Mouse (Mus musculus): ENCODE results near the gene BC003965.

The BC003965 gene

GRCm38 (mm10) chr17:25184129-25184691, at the start of gene BC003965:
TSS of gene BC003965 (plus strand) at chr17:25184554.
- peak; percentile 100 for DNase-seq (ENCODE audit: low read depth)

- no peak for DNase-seq (ENCODE audit: low read depth)
Observed at GRCm38 (mm10) chr17:25135622-25136021, 48.7 kb upstream of the BC003965 start.

- DNase-seq (ENCODE audit: low read depth), result no peak
Observed at GRCm38 (mm10) chr17:25138803-25139202, 45.6 kb upstream of the BC003965 start.

GRCm38 (mm10) chr17:25139960-25140359, 44.4 kb upstream of the BC003965 start:
- DNase-seq (ENCODE audit: low read depth), result no peak

GRCm38 (mm10) chr17:25162161-25162560, 22.2 kb upstream of the BC003965 start, which contains the start of gene Ccdc154:
TSS of gene Ccdc154 (plus strand) at chr17:25162461.
- no peak for DNase-seq (ENCODE audit: low read depth)

- no peak for DNase-seq (ENCODE audit: low read depth)
Observed at GRCm38 (mm10) chr17:25163387-25163786, 21.0 kb upstream of the BC003965 start.

- DNase-seq (ENCODE audit: low read depth), result no peak
Observed at GRCm38 (mm10) chr17:25164770-25165169, 19.6 kb upstream of the BC003965 start.

- DNase-seq (ENCODE audit: low read depth), result no peak
Observed at GRCm38 (mm10) chr17:25165970-25166671, 18.2 kb upstream of the BC003965 start.

GRCm38 (mm10) chr17:25169706-25170105, 14.6 kb upstream of the BC003965 start:
- no peak for DNase-seq (ENCODE audit: low read depth)

- DNase-seq (ENCODE audit: low read depth), result no peak
Observed at GRCm38 (mm10) chr17:25172558-25172957, 11.8 kb upstream of the BC003965 start.

GRCm38 (mm10) chr17:25175411-25175810, 8.9 kb upstream of the BC003965 start, which contains the start of gene Gm38655:
TSS of gene Gm38655 (minus strand) at chr17:25175471.
- no peak for DNase-seq (ENCODE audit: low read depth)

GRCm38 (mm10) chr17:25183232-25183631, 1.1 kb upstream of the BC003965 start:
- no peak for DNase-seq (ENCODE audit: low read depth)

- DNase-seq (ENCODE audit: low read depth), result no peak
Observed at GRCm38 (mm10) chr17:25184961-25185360, 607 bp downstream of the BC003965 start.

GRCm38 (mm10) chr17:25187784-25188149, 3.4 kb downstream of the BC003965 start:
- no peak for DNase-seq (ENCODE audit: low read depth)

GRCm38 (mm10) chr17:25188150-25189031, 4.0 kb downstream of the BC003965 start, which contains the start of gene Unkl:
TSS of gene Unkl (plus strand) at chr17:25188397.
- no peak for DNase-seq (ENCODE audit: low read depth)

- DNase-seq (ENCODE audit: low read depth), result no peak
Observed at GRCm38 (mm10) chr17:25189091-25189490, 4.7 kb downstream of the BC003965 start.

GRCm38 (mm10) chr17:25202401-25202800, 18.0 kb downstream of the BC003965 start:
- no peak for DNase-seq (ENCODE audit: low read depth)

- no peak for DNase-seq (ENCODE audit: low read depth)
Observed at GRCm38 (mm10) chr17:25210006-25210405, 25.7 kb downstream of the BC003965 start.

- DNase-seq (ENCODE audit: low read depth), result no peak
Observed at GRCm38 (mm10) chr17:25210680-25211466, 26.5 kb downstream of the BC003965 start.

GRCm38 (mm10) chr17:25211705-25212104, 27.4 kb downstream of the BC003965 start:
- DNase-seq (ENCODE audit: low read depth), result no peak

GRCm38 (mm10) chr17:25215431-25215830, 31.1 kb downstream of the BC003965 start:
- no peak for DNase-seq (ENCODE audit: low read depth)

- DNase-seq (ENCODE audit: low read depth), result no peak
Observed at GRCm38 (mm10) chr17:25218967-25219366, 34.6 kb downstream of the BC003965 start.
